Mouse (Mus musculus) C2C12 (cell line): ENCODE measurements at regions not wholly inside any gene's neighbourhood (a gene's known extent, or its start where the extent isn't known, plus 50 kb on each side); places are given as distances from the start of the nearest gene placed in this dataset.

Source experiments
- CTCF ChIP-seq: IDR thresholded peaks from one replicate; pipeline ENCODE4 v1.5.1; 2011; ENCODE audit not compliant: control insufficient read depth, insufficient read depth, insufficient read length
- MAX ChIP-seq: IDR thresholded peaks from one replicate; pipeline ENCODE4 v1.6.1; 2011; ENCODE audit warnings: mild to moderate bottlenecking, control low read depth
- MYOG ChIP-seq: IDR thresholded peaks from one replicate; pipeline ENCODE4 v1.6.1; 2011; ENCODE audit not compliant: control insufficient read depth, insufficient read length; ENCODE audit errors: extremely low read depth

- TF ChIP-seq CTCF: no peak
- no peak for TF ChIP-seq MYOG
- TF ChIP-seq MAX: no peak
These were observed 76.2 kb upstream of the Hes1 start for GRCm38 (mm10) chr16:29987999-29988398.
